ENCODE assay signal across 12 mouse cellular contexts in the genomic region with DNA sequence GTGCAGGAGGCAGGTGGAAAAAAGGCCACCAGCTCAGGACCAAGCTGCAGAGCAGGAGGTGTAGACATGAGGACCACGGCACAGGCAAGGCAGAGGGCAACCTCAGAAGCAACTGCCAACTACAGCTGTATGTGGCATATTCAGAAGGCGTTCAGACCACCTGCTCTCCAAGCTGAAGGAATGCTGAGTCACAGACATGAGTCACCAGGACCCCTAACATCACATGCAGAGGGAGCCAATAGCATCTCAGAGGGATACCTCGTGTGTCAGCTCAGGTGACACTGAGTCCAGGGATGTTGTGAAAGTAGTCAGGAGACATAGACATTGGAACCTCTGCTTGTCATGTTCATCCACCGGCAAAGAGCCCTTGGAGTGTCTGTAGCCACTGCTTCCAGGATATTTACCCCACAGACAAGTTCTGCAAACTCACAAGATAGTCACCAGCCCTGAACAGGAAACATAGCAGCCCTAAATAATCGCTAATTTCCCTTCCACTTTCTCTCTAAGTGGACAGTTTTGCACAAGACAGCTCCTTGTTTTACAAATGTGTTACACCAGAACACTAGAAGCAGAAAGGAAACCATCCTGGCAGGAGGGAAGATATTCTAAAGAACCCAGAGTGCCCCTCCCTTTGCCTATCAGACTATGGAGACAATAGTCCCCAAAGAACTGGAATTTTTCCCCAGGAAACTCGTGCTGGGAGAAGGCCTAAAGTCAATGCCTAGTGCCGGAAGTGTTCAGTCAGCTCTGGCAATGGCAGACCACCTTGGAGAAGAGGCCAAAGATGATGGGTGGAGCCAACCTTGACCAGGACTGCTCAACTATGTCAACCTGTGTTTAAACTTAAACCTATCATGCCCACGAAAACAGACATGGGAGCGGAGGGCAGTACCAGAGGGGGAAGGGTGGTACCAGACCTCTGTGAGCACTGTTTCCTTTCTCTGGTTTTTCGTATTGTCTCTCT.
DNase-seq lines count a peak whose midpoint lies in the region; ATAC-seq and TF ChIP-seq lines count a peak whose summit lies in the region.
"Had no signal": no experiment of that assay in that cellular context is flagged by ENCODE, and none has a peak within 500 bp of the region (broad histone marks: within the 10 kb centered on the region; RNA-seq: fewer than 3 reads in every experiment).

No protein-coding gene starts in this region.

- peak overlapping the region; percentile 15; the same call in 1 of the 2 replicates for H3K27ac ChIP-seq in heart, embryonic 13.5 days (replicated peaks)
- H3K27ac ChIP-seq in heart, adult 2 months, result no peak overlapping the region
- H3K27ac ChIP-seq in liver, embryonic 16.5 days (ENCODE audit: low read length), result peak overlapping the region; percentile 22; the same call in 1 of the 2 replicates

- TF ChIP-seq EP300 in heart, adult 2 months (IDR thresholded peaks at IDR 0.05; ENCODE audit: insufficient read depth, low read depth, low read length), result no peak

- H3K36me3 ChIP-seq in heart, embryonic 13.5 days, result no peaks in the 10 kb centered on the region
- H3K36me3 ChIP-seq in heart, adult 2 months (ENCODE audit: control insufficient read depth, insufficient read depth, low read length), result peaks cover 4% of the 10 kb centered on the region
- H3K36me3 ChIP-seq in liver, embryonic 16.5 days (ENCODE audit: control insufficient read depth, insufficient read depth), result no peaks in the 10 kb centered on the region

- H3K4me2 ChIP-seq in heart, embryonic 13.5 days, result no peak overlapping the region
- no peak overlapping the region for H3K4me2 ChIP-seq in liver, embryonic 16.5 days (ENCODE audit: low read depth, low read length)

- WGBS in heart, embryonic 13.5 days, result 65% methylated on average over 10 of the region's 10 CpGs
- 61% methylated on average over 10 of the region's 10 CpGs for WGBS in heart, adult 2 months
- WGBS in liver, embryonic 16.5 days (ENCODE audit: insufficient replicate concordance), result 42% methylated on average over 10 of the region's 10 CpGs

- H3K9me3 ChIP-seq in heart, embryonic 13.5 days, result no peaks in the 10 kb centered on the region
- H3K9me3 ChIP-seq in liver, embryonic 16.5 days (replicated peaks; ENCODE audit: control insufficient read depth, low read length), result no peaks in the 10 kb centered on the region

- no peak for DNase-seq in heart, adult 2 months
- no peak for DNase-seq in liver
- DNase-seq in thymus, postnatal 4 days, result peak; percentile 39
- DNase-seq in natural killer cell, adult 2 months (ENCODE audit: low spot score in 2 of 2), result no peak
- DNase-seq: adrenal gland, postnatal 10 days; forebrain, postnatal 0 days; heart, postnatal 14 days had no signal

- no peak overlapping the region for H3K9ac ChIP-seq in heart, embryonic 13.5 days
- H3K9ac ChIP-seq in heart, adult 2 months (ENCODE audit: low read depth, low read length), result no peak overlapping the region
- H3K9ac ChIP-seq in liver, embryonic 16.5 days (ENCODE audit: low read depth, low read length), result no peak overlapping the region
- H3K9ac ChIP-seq: forebrain, postnatal 0 days had no signal

- TF ChIP-seq CTCF in heart, adult 2 months (IDR thresholded peaks at IDR 0.05), result no peak

- H3K27me3 ChIP-seq in heart, embryonic 13.5 days (replicated peaks), result no peaks in the 10 kb centered on the region
- no peaks in the 10 kb centered on the region for H3K27me3 ChIP-seq in heart, adult 2 months (ENCODE audit: control insufficient read depth, insufficient read depth, low read length)
- H3K27me3 ChIP-seq in liver, embryonic 16.5 days (ENCODE audit: control insufficient read depth, insufficient read depth, low read depth, low read length), result no peaks in the 10 kb centered on the region
- H3K27me3 ChIP-seq: CH12.LX had no signal

- H3K4me1 ChIP-seq in heart, embryonic 13.5 days, result peaks cover 73% of the 10 kb centered on the region
- H3K4me1 ChIP-seq in heart, adult 2 months (ENCODE audit: control insufficient read depth, insufficient read depth, low read length), result peaks cover 16% of the 10 kb centered on the region
- H3K4me1 ChIP-seq in liver, embryonic 16.5 days (ENCODE audit: control insufficient read depth, low read depth, low read length), result no peaks in the 10 kb centered on the region

- intact Hi-C loops in heart, adult 2 months (cut with DNase I), result no loop called here

- no peak overlapping the region for H3K4me3 ChIP-seq in heart, embryonic 13.5 days
- no peak overlapping the region for H3K4me3 ChIP-seq in heart, adult 2 months
- no peak overlapping the region for H3K4me3 ChIP-seq in liver, embryonic 16.5 days (ENCODE audit: low read depth, low read length)

- no peaks in the 10 kb centered on the region for H3K79me2 ChIP-seq in heart, adult 2 months (replicated peaks; ENCODE audit: control insufficient read depth, insufficient read depth, low read length)

- TF ChIP-seq POLR2A in heart, adult 2 months (IDR thresholded peaks at IDR 0.05; ENCODE audit: insufficient read depth, low read depth, low read length), result no peak

- no peak for ATAC-seq in heart, embryonic 13.5 days (ENCODE audit: extremely low read depth, insufficient number of reproducible peaks, low FRiP score, low TSS enrichment)
- ATAC-seq in liver, embryonic 16.5 days (ENCODE audit: low read depth), result 0 out of 2 replicates have a peak, but pooled peaks have one; percentile 22
- peak; percentile 53 for ATAC-seq in megakaryocyte, adult 5-6 weeks (ENCODE audit: poor library complexity, severe bottlenecking)
- ATAC-seq in CD4-positive, CD25-positive, alpha-beta regulatory T cell, adult 4 months, result no peak
- ATAC-seq: forebrain, postnatal 0 days had no signal

Comparison
In these comparisons a context has a peak if more than half of its experiments do, and no peak if none do; other contexts are left out.
1. ATAC-seq: peak in liver, embryonic 16.5 days (single experiment) and megakaryocyte, adult 5-6 weeks (single experiment); none in heart, embryonic 13.5 days (single experiment) and CD4-positive, CD25-positive, alpha-beta regulatory T cell, adult 4 months (single experiment).